Mouse (Mus musculus) adipocyte (in vitro differentiated cells): ENCODE results near the gene Cnst.
A peak's percentile ranks its signal among the peaks of the same experiment; 100 is the strongest.

ENCODE experiments used
- DNase-seq: peaks from one replicate; pipeline ENCODE4 v3.0.0-alpha.2; 2016; ENCODE audit warnings: low spot score

The Cnst gene

GRCm38 (mm10) chr1:179553949-179554347, 7.8 kb downstream of the Cnst start:
- DNase-seq = no peak

- DNase-seq = peak; percentile 61
Observed at GRCm38 (mm10) chr1:179556921-179557320, 10.8 kb downstream of the Cnst start.

- DNase-seq = no peak
Observed at GRCm38 (mm10) chr1:179559446-179560194, 13.4 kb downstream of the Cnst start.

- DNase-seq = peak; percentile 74
Observed at GRCm38 (mm10) chr1:179560845-179561430, 14.8 kb downstream of the Cnst start.

GRCm38 (mm10) chr1:179563211-179563610, 17.0 kb downstream of the Cnst start:
- no peak for DNase-seq

- DNase-seq = peak; percentile 56
Observed at GRCm38 (mm10) chr1:179563926-179564325, 17.8 kb downstream of the Cnst start.

GRCm38 (mm10) chr1:179567558-179567957, 21.4 kb downstream of the Cnst start:
- DNase-seq = no peak

- DNase-seq = no peak
Observed at GRCm38 (mm10) chr1:179568690-179569398, 22.7 kb downstream of the Cnst start.

- no peak for DNase-seq
Observed at GRCm38 (mm10) chr1:179570482-179570881, 24.3 kb downstream of the Cnst start.

- DNase-seq = no peak
Observed at GRCm38 (mm10) chr1:179571686-179572085, 25.5 kb downstream of the Cnst start.

- DNase-seq = no peak
Observed at GRCm38 (mm10) chr1:179573650-179574206, 27.6 kb downstream of the Cnst start.

GRCm38 (mm10) chr1:179578625-179579024, 32.5 kb downstream of the Cnst start:
- DNase-seq = no peak

GRCm38 (mm10) chr1:179580200-179580599, 34.0 kb downstream of the Cnst start:
- DNase-seq = no peak

GRCm38 (mm10) chr1:179581422-179581821, 35.3 kb downstream of the Cnst start:
- no peak for DNase-seq

GRCm38 (mm10) chr1:179582021-179582433, 35.9 kb downstream of the Cnst start:
- peak; percentile 63 for DNase-seq

- no peak for DNase-seq
Observed at GRCm38 (mm10) chr1:179583090-179583489, 36.9 kb downstream of the Cnst start.

- no peak for DNase-seq
Observed at GRCm38 (mm10) chr1:179584220-179584619, 38.0 kb downstream of the Cnst start.

- no peak for DNase-seq
Observed at GRCm38 (mm10) chr1:179585646-179586045, 39.5 kb downstream of the Cnst start.

GRCm38 (mm10) chr1:179586430-179587095, 40.4 kb downstream of the Cnst start:
- no peak for DNase-seq

- no peak for DNase-seq
Observed at GRCm38 (mm10) chr1:179588230-179588629, 42.1 kb downstream of the Cnst start.

- no peak for DNase-seq
Observed at GRCm38 (mm10) chr1:179591639-179592038, 45.5 kb downstream of the Cnst start.

GRCm38 (mm10) chr1:179592143-179592542, 46.0 kb downstream of the Cnst start:
- DNase-seq = no peak
